Mouse (Mus musculus): Measurements from ENCODE around the gene Krt24.
"Not testable (repeated sequence)": the region's sequence is repeated elsewhere in the genome, so short reads cannot be mapped to it uniquely, and the experiment has no call there.

Gene Krt24

DNA sequence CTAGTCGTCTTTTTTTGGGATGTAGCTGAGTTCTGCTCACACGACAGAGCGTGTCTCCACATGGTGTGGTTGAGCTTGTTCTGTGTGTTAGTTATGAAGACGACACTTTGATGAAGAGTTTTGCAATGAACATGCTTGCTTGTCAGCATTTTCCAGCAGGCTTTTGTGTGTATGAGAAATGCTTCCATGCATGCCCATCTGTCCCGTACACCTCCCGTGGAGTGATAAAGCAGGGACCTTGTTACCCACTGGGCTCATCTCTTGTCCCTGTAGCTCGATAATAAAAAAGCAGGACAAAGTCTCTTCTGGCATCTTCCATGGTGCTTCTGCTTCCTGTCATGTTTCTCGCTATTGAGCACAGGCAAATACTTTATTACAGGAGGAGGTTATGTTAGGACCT lies 32.4 kb downstream of the Krt24 start:
- no peak for DNase-seq (ENCODE audit: low spot score)

- DNase-seq (ENCODE audit: low spot score): no peak
Observed at GRCm38 (mm10) chr11:99250666-99251065, 34.4 kb downstream of the Krt24 start.

GRCm38 (mm10) chr11:99250241-99250640 lies 34.8 kb downstream of the Krt24 start:
- no peak for DNase-seq (ENCODE audit: low spot score)

- DNase-seq (ENCODE audit: low spot score): no peak
Observed at GRCm38 (mm10) chr11:99249115-99249514, 35.9 kb downstream of the Krt24 start.

DNA sequence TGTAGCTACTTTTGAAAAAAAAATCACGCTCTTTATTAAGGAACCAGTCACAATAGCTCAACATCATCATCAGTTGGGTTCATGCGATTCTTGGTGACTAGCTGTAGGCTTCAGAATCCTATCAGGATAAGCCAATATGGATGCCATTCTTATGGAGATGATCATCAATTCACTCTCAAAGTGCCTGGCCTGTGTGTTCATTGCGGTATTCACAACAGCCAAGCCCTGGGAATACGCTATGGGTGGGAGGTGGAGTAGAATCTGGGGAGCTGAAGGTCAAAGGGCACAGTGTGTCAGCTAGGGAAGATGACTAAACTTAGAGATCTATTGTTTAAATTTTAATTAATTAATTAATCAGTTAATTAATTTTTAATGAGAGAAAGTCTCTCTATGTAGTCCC lies 37.1 kb downstream of the Krt24 start:
- DNase-seq (ENCODE audit: low spot score): no peak

DNA sequence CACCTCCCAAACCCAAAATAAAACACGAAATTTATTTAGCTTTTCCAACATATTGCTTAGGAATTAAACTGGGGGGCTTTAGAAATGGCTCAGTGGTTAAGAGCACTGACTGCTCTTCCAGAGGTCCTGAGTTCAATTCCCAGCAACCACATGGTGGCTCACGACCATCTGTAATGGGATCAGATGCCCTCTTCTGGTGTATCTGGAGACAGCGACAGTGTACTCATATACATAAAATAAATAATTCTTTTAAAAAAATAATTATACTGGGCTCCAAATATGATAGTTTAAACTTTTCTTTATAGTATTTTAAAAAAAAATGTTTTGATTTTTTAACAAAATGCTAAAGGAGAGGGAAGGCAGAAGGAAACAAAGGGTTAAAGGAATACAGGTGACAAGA lies 40.5 kb downstream of the Krt24 start:
- not testable (repeated sequence) for DNase-seq (ENCODE audit: low spot score)

- no peak for DNase-seq (ENCODE audit: low spot score)
Observed at GRCm38 (mm10) chr11:99243820-99244374, 41.2 kb downstream of the Krt24 start, which contains the start of gene Krt222. TSS of gene Krt222 (minus strand) at chr11:99244085.

DNA sequence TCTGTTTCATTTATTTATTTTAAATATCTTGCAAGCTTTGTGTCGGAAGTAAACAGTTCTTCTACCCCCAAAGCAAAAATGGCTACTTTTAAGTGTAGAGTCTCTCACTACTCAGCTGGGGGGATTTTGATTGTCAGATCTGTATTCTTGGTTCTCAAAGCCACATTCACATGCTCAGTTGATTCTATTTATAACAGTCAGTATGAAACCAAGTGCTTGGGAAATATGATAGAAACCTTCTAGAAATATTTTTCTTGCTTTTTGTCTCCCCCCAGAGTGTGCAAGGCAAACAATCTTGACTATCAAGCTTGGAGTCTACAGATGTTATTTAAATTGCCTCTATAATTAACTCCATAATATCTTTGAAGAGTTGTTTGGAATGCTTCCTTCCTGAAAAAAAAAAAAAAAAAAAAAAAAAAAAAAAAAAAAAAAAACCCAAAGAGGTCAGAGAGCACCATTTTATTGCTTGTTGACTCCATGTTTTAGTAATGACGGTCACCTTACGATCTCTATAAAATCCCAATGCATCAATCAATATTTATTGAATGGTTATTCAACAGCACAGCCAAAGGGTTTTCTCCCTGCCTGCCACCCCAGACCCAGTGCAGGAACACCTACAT lies 41.8 kb downstream of the Krt24 start:
- no peak for DNase-seq (ENCODE audit: low spot score)

DNA sequence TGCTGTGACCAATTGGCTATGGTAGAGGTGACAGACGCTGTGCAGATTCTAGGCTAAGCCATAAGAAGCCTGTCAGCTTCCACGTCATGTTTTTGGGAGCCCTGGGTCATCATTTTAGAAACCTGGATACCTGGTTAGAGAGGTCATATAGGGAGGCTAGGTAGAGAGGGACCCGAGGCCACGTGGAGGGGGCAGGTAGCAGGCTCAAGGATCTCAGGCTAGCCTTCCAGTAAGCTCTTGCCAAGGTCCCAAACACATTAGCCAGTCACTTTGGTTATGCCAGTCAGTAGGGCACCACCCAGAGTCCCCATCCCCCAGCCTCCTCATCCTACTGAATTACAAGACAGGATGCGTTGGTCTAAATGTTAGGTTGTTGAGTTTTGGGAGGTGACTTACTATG lies 43.0 kb downstream of the Krt24 start:
- DNase-seq (ENCODE audit: low spot score): no peak

DNA sequence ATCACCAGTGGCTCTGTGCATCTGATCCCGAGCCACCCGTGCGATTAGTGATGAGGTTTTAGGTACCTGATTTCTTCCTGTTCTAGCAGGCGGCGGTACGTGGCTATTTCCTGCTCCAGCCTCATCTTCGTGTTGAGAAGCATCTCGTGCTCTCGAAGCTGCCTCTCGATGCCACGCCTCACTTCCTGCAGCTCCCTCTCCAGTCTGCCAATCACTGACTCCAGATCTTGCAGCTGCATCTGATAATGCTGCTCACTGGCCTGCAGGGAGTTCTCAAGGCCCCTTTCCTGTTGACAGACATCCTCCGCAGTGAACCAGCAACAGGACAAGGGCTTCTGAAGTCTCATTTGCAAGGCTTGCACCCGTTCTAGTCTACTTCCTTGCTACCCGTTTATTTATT lies 46.6 kb downstream of the Krt24 start:
- no peak for DNase-seq (ENCODE audit: low spot score)

- DNase-seq (ENCODE audit: low spot score): no peak
Observed at GRCm38 (mm10) chr11:99231049-99231816, 53.8 kb downstream of the Krt24 start.

DNA sequence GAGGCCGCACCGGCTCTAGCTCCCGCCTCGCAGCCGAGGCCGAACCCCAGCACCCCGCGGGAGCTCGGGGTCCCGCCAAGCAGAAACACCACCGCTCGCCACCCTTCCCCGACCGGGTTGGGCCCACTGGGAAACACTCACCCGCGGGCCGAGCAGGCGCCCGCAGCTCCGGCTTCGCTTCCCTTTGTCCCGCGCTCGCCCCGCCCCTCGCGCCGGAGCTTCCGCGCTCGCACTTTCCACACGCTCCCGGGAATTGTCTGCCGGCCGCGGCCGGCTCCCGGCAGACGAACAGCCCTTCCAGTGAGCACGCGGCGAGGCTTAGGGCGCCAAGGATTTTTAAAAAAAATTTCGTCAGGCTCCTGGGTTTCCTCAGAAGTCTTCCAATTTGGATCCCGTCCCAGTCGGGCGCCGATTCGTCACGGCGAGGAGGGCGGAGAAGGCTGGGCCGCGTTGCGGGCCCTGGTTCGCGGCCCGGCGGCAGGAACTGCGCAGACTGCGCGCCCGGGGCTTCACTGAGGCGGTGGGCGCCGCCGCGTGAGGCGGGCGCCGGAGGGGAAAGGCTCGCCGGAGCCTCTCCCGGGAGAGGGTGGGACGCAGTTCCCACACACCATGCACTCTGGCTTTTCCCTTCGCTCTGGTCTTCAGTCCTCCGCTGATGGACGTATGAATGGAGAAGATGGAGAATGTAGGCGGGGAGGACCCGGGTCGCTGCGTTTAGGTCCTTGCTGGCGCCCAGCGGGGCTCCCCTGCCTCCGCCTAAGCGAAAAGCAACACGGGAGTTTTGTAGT lies 54.6 kb downstream of the Krt24 start, which contains the start of gene Smarce1:
Gene Smarce1 (minus strand): TSS at position 757 of the 788 bp plus-strand sequence.
- peak; percentile 77 for DNase-seq (ENCODE audit: low spot score)
